Mouse (Mus musculus): ENCODE measurements at regions not wholly inside any gene's neighbourhood (a gene's known extent, or its start where the extent isn't known, plus 50 kb on each side); places are given as distances from the start of the nearest gene placed in this dataset.
"Not testable (repeated sequence)": the region's sequence is repeated elsewhere in the genome, so short reads cannot be mapped to it uniquely, and the experiment has no call there.

DNA sequence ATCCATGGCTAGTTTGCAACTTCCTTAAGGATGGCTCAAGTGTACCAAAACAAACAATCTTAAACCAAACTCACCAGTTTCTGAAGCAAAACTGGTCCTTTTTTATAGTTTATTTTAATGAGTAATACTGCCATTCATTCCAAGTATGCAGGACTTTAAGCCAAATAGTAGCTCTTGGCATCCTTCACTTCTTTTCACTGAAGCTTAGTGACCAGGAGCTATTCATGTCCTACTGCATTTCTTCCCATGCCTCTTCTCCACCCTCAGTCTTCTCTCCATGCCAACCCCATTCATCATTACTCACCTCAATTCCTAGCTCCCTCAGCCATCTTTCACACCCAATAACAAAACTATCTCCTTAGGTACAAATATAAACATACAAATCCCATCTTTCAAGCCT is 144.6 kb upstream of the Nhs start:
- Histone ChIP-seq H3K9me3 (ENCODE audit: control insufficient read depth) (no peaks in the 10 kb centered on the region), H3K27ac (ENCODE audit: low read depth, low read length) (no peak overlapping the region), H3K27me3 (replicated peaks; ENCODE audit: control insufficient read depth, insufficient read depth, low read length) (no peaks in the 10 kb centered on the region), H3K4me1 (replicated peaks; ENCODE audit: control insufficient read depth, insufficient read depth, low read length) (no peaks in the 10 kb centered on the region), H3K36me3 (ENCODE audit: control insufficient read depth, insufficient read depth) (no peaks in the 10 kb centered on the region), H3K4me3 (ENCODE audit: low read depth, low read length) (no peak overlapping the region), H3K9ac (ENCODE audit: low read depth, low read length) (no peak overlapping the region), H3K4me2 (replicated peaks; ENCODE audit: low read depth) (no peak overlapping the region)
- ATAC-seq: no peak
- TF ChIP-seq CTCF (IDR thresholded peaks at IDR 0.05; ENCODE audit: low read depth): no peak

- ATAC-seq: no peak
- H3K36me3 ChIP-seq (ENCODE audit: control insufficient read depth, insufficient read depth): no peaks in the 10 kb centered on the region
Measured at GRCm38 (mm10) chrX:162302788-162303187, 143.3 kb upstream of the Nhs start.

DNA sequence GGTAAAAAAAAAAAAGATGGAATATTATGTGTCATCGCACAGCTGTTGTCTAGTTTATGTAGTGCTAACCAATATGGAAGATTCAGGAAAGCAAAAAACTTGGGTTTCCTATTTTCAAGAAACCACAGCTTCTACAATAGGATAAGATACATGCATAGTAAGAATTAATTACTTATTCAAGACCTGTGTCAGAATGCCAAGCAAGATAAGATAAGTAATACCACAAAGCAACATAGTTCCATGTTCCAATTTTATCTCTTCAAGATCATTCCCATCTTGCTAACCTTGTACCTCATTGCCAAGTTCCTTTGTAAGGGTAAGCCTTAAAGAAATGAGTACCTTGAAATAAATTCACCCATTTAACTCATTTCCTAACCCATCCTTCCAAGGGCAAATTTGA is 131.7 kb upstream of the Nhs start:
- no peak overlapping the region for H3K4me2 ChIP-seq (replicated peaks; ENCODE audit: low read depth)
- H3K27ac ChIP-seq (ENCODE audit: low read depth, low read length): no peak overlapping the region
- H3K9ac ChIP-seq (ENCODE audit: low read depth, low read length): no peak overlapping the region
- no peaks in the 10 kb centered on the region for H3K9me3 ChIP-seq (ENCODE audit: control insufficient read depth)
- H3K4me1 ChIP-seq (replicated peaks; ENCODE audit: control insufficient read depth, insufficient read depth, low read length): no peaks in the 10 kb centered on the region
- no peak for ATAC-seq
- TF ChIP-seq CTCF (IDR thresholded peaks at IDR 0.05; ENCODE audit: low read depth): no peak
- H3K27me3 ChIP-seq (replicated peaks; ENCODE audit: control insufficient read depth, insufficient read depth, low read length): no peaks in the 10 kb centered on the region
- WGBS: 97% methylated on average over 1 of the region's 1 CpGs
- no peak overlapping the region for H3K4me3 ChIP-seq (ENCODE audit: low read depth, low read length)
- H3K36me3 ChIP-seq (ENCODE audit: control insufficient read depth, insufficient read depth): no peaks in the 10 kb centered on the region

More at GRCm38 (mm10) chrX:162302788-162303187, 143.3 kb upstream of the Nhs start:
- H3K9me3 ChIP-seq (ENCODE audit: control insufficient read depth): no peaks in the 10 kb centered on the region
- no peak for TF ChIP-seq CTCF (IDR thresholded peaks at IDR 0.05; ENCODE audit: low read depth)
- no peak overlapping the region for H3K4me2 ChIP-seq (replicated peaks; ENCODE audit: low read depth)
- no peak overlapping the region for H3K4me3 ChIP-seq (ENCODE audit: low read depth, low read length)
- H3K9ac ChIP-seq (ENCODE audit: low read depth, low read length): no peak overlapping the region
- H3K27ac ChIP-seq (ENCODE audit: low read depth, low read length): no peak overlapping the region
- H3K4me1 ChIP-seq (replicated peaks; ENCODE audit: control insufficient read depth, insufficient read depth, low read length): no peaks in the 10 kb centered on the region
- H3K27me3 ChIP-seq (replicated peaks; ENCODE audit: control insufficient read depth, insufficient read depth, low read length): no peaks in the 10 kb centered on the region

- not testable (repeated sequence) for H3K27ac ChIP-seq (ENCODE audit: low read depth, low read length); H3K4me1 ChIP-seq (replicated peaks; ENCODE audit: control insufficient read depth, insufficient read depth, low read length); H3K9ac ChIP-seq (ENCODE audit: low read depth, low read length); H3K9me3 ChIP-seq (ENCODE audit: control insufficient read depth); H3K36me3 ChIP-seq (ENCODE audit: control insufficient read depth, insufficient read depth); H3K27me3 ChIP-seq (replicated peaks; ENCODE audit: control insufficient read depth, insufficient read depth, low read length); H3K4me3 ChIP-seq (ENCODE audit: low read depth, low read length); ATAC-seq; H3K4me2 ChIP-seq (replicated peaks; ENCODE audit: low read depth)
Measured at GRCm38 (mm10) chrX:162286155-162286554, 126.6 kb upstream of the Nhs start.

GRCm38 (mm10) chrX:162284252-162284651 is 124.7 kb upstream of the Nhs start:
- H3K27me3 ChIP-seq (replicated peaks; ENCODE audit: control insufficient read depth, insufficient read depth, low read length): no peaks in the 10 kb centered on the region
- no peak overlapping the region for H3K27ac ChIP-seq (ENCODE audit: low read depth, low read length)
- WGBS: 28% methylated on average over 3 of the region's 3 CpGs
- H3K4me3 ChIP-seq (ENCODE audit: low read depth, low read length): no peak overlapping the region
- no peak overlapping the region for H3K9ac ChIP-seq (ENCODE audit: low read depth, low read length)
- no peak for TF ChIP-seq CTCF (IDR thresholded peaks at IDR 0.05; ENCODE audit: low read depth)
- no peaks in the 10 kb centered on the region for H3K4me1 ChIP-seq (replicated peaks; ENCODE audit: control insufficient read depth, insufficient read depth, low read length)
- no peak overlapping the region for H3K4me2 ChIP-seq (replicated peaks; ENCODE audit: low read depth)
- no peaks in the 10 kb centered on the region for H3K9me3 ChIP-seq (ENCODE audit: control insufficient read depth)
- H3K36me3 ChIP-seq (ENCODE audit: control insufficient read depth, insufficient read depth): no peaks in the 10 kb centered on the region
- ATAC-seq: no peak

- Histone ChIP-seq H3K9me3 (ENCODE audit: control insufficient read depth) (no peaks in the 10 kb centered on the region), H3K4me3 (ENCODE audit: low read depth, low read length) (no peak overlapping the region), H3K4me2 (replicated peaks; ENCODE audit: low read depth) (no peak overlapping the region), H3K9ac (ENCODE audit: low read depth, low read length) (no peak overlapping the region), H3K4me1 (replicated peaks; ENCODE audit: control insufficient read depth, insufficient read depth, low read length) (no peaks in the 10 kb centered on the region), H3K27ac (ENCODE audit: low read depth, low read length) (no peak overlapping the region), H3K36me3 (ENCODE audit: control insufficient read depth, insufficient read depth) (no peaks in the 10 kb centered on the region), H3K27me3 (replicated peaks; ENCODE audit: control insufficient read depth, insufficient read depth, low read length) (no peaks in the 10 kb centered on the region)
- no peak for TF ChIP-seq CTCF (IDR thresholded peaks at IDR 0.05; ENCODE audit: low read depth)
- no peak for ATAC-seq
- WGBS: 88% methylated on average over 3 of the region's 3 CpGs
Measured at GRCm38 (mm10) chrX:162282690-162283089, 123.2 kb upstream of the Nhs start.
